Mouse (Mus musculus) heart, embryonic 14.5 days (tissue): Measurements from ENCODE around the gene Rpl35. TPM values are rescaled to one million over a fixed set of nuclear protein-coding genes. Genes with fewer than 3 reads are reported as not detected.

ENCODE experiments used
- ATAC-seq: fragments of 200-750 bp; cut with Nextera tagmentation; 2 replicates; pipeline ENCODE4 v1.8.0; 2017; ENCODE audit warnings: low read depth, moderate TSS enrichment; ENCODE audit not compliant: insufficient number of reproducible peaks, insufficient read depth, low FRiP score
- H3K27ac ChIP-seq, 2 experiments: fragments of 200-500 bp in 1 of 2; fragments of 300-500 bp in 1 of 2; sonication (generic) in 1 of 2; replicated peaks in 1 of 2; 2 replicates each; pipeline ENCODE4 v1.5.1; 2012 to 2014; ENCODE audit warnings: low read depth in 2 of 2, low read length in 2 of 2, control low read depth in 1 of 2, mild to moderate bottlenecking in 1 of 2, mixed read lengths in 1 of 2; ENCODE audit not compliant: control insufficient read depth in 1 of 2, insufficient read depth in 1 of 2
- H3K27me3 ChIP-seq: fragments of 300-500 bp; sonication (generic); 2 replicates; pipeline ENCODE4 v1.6.1; 2014; ENCODE audit warnings: mild to moderate bottlenecking, low read length, control low read depth; ENCODE audit not compliant: control insufficient read depth, insufficient read depth
- H3K36me3 ChIP-seq: fragments of 300-500 bp; sonication (generic); 2 replicates; pipeline ENCODE4 v1.6.1; 2014; ENCODE audit warnings: mild to moderate bottlenecking, control low read depth, low read length, mixed read lengths; ENCODE audit not compliant: control insufficient read depth, insufficient read depth
- H3K4me1 ChIP-seq, 2 experiments: fragments of 200-500 bp in 1 of 2; fragments of 300-500 bp in 1 of 2; sonication (generic) in 1 of 2; 2 replicates each; pipeline ENCODE4 v1.6.1; 2012 to 2014; ENCODE audit warnings: low read length in 2 of 2, control low read depth in 1 of 2, mixed read lengths in 1 of 2; ENCODE audit not compliant: control insufficient read depth in 2 of 2, insufficient read depth in 2 of 2
- H3K4me2 ChIP-seq: fragments of 300-500 bp; sonication (generic); 2 replicates; pipeline ENCODE4 v1.6.1; 2014; ENCODE audit warnings: mild to moderate bottlenecking, low read length
- H3K4me3 ChIP-seq, 2 experiments: fragments of 200-500 bp in 1 of 2; fragments of 300-500 bp in 1 of 2; sonication (generic) in 1 of 2; 2 replicates each; pipeline ENCODE4 v1.5.1; 2012 to 2014; ENCODE audit warnings: low read length in 2 of 2, mild to moderate bottlenecking in 2 of 2, control low read depth in 1 of 2, low read depth in 1 of 2, moderate library complexity in 1 of 2; ENCODE audit not compliant: control insufficient read depth in 1 of 2, insufficient read depth in 1 of 2
- H3K9ac ChIP-seq: fragments of 300-500 bp; sonication (generic); 2 replicates; pipeline ENCODE4 v1.6.1; 2014; ENCODE audit warnings: mild to moderate bottlenecking, low read length
- H3K9me3 ChIP-seq: fragments of 300-500 bp; sonication (generic); 2 replicates; pipeline ENCODE4 v1.6.1; 2016; ENCODE audit warnings: low read length, control low read depth; ENCODE audit not compliant: control insufficient read depth
- WGBS: fragments of 180-500 bp; shearing (Covaris S2); extraction: QIAGEN DNeasy Blood & Tissue Kit; methylation state at CpG from one replicate; pipeline ENCODE4 v1.1.7; 2014; 5-methylcytosine and 5-hydroxymethylcytosine counted together
- polyA plus RNA-seq: library from polyadenylated mRNA; unstranded; fragments of >200 nt; fragmentation: Nextera tagmentation; extraction: Ambion mirVana; gene quantifications from 2 replicates; pipeline ENCODE4 v1.2.1, GENCODE M21; 2014

The Rpl35 gene
- polyA plus RNA-seq, 1 experiment from 2014 or later: 670 TPM

DNA sequence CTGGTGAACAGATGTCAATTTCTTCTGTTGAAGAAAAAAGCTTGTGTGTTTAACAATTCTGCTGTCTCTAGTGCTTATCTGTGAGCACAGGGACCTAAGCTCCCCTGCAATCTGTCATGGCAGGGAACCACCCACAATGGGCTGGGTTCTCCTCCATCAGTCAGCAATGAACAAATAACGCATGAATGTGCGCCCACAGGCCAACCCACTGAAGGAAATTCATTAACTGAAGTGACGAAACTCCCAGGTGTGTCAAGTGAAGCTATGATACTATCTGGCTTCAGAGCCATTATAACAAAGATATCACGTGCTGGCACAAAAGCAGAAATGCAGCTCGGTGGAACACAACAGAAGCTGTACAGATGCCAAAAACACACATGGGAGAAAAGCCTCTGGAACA, 35.4 kb downstream of the Rpl35 start:
- H3K36me3 ChIP-seq: no peaks in the 10 kb centered on the region
- H3K4me2 ChIP-seq: no peak overlapping the region
- no peak overlapping the region for H3K9ac ChIP-seq
- no peak overlapping the region for H3K4me3 ChIP-seq
- H3K9me3 ChIP-seq: no peaks in the 10 kb centered on the region
- no peak overlapping the region for H3K27ac ChIP-seq
- ATAC-seq: no peak
- no peaks in the 10 kb centered on the region for H3K4me1 ChIP-seq
- WGBS: 82% methylated on average over 5 of the region's 5 CpGs
- no peaks in the 10 kb centered on the region; the same call in 1 of the 2 replicates for H3K27me3 ChIP-seq

- H3K4me3 ChIP-seq: no peak overlapping the region
- H3K4me2 ChIP-seq: no peak overlapping the region
- WGBS: 96% methylated on average over 2 of the region's 2 CpGs
- H3K36me3 ChIP-seq: no peaks in the 10 kb centered on the region
- no peak overlapping the region for H3K27ac ChIP-seq
- H3K4me1 ChIP-seq: no peaks in the 10 kb centered on the region
- H3K27me3 ChIP-seq: no peaks in the 10 kb centered on the region
- no peaks in the 10 kb centered on the region for H3K9me3 ChIP-seq
- no peak for ATAC-seq
- H3K9ac ChIP-seq: no peak overlapping the region
Observed at GRCm38 (mm10) chr2:38969650-38970049, 35.8 kb downstream of the Rpl35 start.

DNA sequence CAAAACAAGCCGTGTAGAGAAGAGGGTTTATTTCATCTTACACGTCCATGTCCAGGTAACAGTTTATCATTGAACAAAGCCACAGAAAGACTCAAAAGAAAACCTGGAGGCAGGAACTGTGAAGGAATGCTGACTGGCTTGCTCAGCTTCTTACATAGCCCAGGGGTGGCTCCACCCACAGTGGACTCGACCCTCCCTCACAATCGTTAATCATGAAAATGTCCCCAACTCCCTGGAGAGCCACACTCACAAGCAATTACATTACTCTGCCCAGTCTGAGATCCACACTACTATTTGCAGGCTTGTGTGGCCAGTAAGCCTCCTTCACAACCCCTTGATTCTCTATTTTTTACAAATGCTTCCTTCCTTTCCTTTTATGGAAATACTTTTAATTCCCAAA, 41.2 kb downstream of the Rpl35 start:
- no peak for ATAC-seq
- H3K9ac ChIP-seq: no peak overlapping the region
- no peak overlapping the region for H3K27ac ChIP-seq
- 37% methylated on average over 4 of the region's 4 CpGs for WGBS
- no peak overlapping the region for H3K4me2 ChIP-seq
- H3K9me3 ChIP-seq: no peaks in the 10 kb centered on the region
- H3K4me3 ChIP-seq: no peak overlapping the region
- H3K36me3 ChIP-seq: no peaks in the 10 kb centered on the region
- no peaks in the 10 kb centered on the region for H3K4me1 ChIP-seq
- H3K27me3 ChIP-seq: no peaks in the 10 kb centered on the region

DNA sequence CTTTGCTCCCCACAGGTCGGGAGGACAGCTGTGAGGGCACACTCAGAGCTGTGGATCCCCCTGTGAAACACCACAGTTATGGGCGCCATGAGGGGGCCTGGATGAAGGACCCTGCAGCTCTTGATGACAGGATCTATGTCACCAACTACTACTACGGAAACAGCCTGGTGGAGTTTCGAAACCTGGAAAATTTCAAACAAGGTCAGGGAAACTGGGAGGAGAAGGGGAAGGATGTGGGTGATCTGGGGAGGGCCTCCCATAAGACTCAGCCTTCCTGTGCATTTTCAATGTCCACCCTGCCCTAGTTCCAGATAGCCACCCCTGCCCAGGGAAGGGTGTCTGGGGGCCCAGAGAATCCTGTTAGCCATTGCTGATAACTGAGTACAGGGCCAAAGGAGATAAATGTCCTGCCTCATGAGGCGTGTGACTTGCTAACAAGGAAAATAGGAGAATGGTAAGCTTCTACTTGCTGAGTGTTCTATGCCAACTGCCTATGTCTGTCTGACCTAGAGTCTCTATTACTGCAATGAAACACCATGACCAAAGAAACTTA, 47.7 kb downstream of the Rpl35 start:
- Histone ChIP-seq H3K4me3 (no peak overlapping the region), H3K9me3 (no peaks in the 10 kb centered on the region), H3K4me1 (peaks cover 0 to 3% of the 10 kb centered on the region in 2 experiments; a peak in 1 of 4 replicates), H3K36me3 (no peaks in the 10 kb centered on the region), H3K9ac (no peak overlapping the region), H3K27ac (no peak overlapping the region), H3K27me3 (no peaks in the 10 kb centered on the region), H3K4me2 (no peak overlapping the region)
- no peak for ATAC-seq
- WGBS: 64% methylated on average over 5 of the region's 5 CpGs

DNA sequence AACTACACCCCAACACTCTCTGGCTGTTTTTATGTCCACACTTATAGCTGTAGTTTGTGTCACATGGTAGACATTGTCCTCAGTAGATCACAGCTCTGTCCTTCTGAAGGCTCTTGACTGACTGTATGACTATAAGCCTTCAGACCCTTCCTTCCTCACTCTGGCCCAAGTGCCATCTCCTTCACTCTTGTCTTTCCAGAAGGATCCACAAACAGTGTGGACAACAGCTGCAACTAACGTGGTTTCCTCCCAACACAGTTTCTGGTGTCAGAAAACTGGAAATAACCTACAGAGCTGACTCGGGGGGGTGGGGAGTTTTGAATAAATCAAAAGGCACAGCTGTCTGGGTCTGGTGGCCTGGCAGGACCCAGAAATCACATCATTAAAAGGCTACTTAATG, 49.4 kb downstream of the Rpl35 start:
- H3K4me2 ChIP-seq: no peak overlapping the region
- WGBS: 76% methylated on average over 2 of the region's 2 CpGs
- H3K27ac ChIP-seq: no peak overlapping the region
- no peak overlapping the region for H3K4me3 ChIP-seq
- no peak for ATAC-seq
- no peaks in the 10 kb centered on the region for H3K9me3 ChIP-seq
- H3K4me1 ChIP-seq: peaks cover 2 to 4% of the 10 kb centered on the region in 2 experiments
- no peaks in the 10 kb centered on the region for H3K27me3 ChIP-seq
- H3K9ac ChIP-seq: no peak overlapping the region
- no peaks in the 10 kb centered on the region for H3K36me3 ChIP-seq

DNA sequence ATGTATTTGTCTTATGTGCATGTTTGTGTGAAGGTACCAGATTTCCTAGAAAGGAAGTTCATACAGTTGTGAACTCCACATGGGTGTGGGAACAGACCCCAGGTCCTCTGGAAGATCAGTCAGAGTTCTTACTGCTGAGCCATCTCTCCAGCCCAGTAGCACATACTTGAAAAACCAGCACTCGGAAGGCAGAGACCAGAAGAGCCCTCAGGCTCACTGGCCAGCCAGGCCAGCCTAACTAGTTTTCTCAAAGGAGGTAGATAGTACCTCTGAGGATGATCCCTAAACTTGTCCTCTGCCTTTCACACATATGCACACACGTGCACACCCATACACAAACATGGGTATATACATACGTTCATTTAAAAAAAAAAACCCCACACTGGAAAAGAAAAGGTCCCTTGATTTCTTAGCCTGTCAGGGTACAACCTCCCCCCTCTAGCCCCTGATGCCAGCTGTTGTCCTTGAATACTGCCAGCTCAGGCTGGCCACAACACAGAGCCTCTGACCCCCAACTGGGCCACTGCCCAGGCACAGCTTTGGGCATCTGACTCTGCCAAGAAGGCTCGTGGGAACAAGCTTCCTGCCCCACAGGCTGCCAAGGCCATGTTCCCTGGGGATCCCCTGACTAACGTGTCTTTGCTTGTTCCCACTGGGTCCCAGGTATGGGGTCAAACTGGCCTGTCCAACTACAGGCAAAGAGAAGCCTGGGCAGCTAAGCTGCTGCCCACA, 52.1 kb downstream of the Rpl35 start:
- no peak overlapping the region for H3K4me2 ChIP-seq
- H3K27ac ChIP-seq: no peak overlapping the region
- H3K9ac ChIP-seq: no peak overlapping the region
- no peaks in the 10 kb centered on the region for H3K27me3 ChIP-seq
- H3K4me1 ChIP-seq: peaks cover 15% of the 10 kb centered on the region in 2 experiments
- WGBS: 60% methylated on average over 5 of the region's 5 CpGs
- no peaks in the 10 kb centered on the region for H3K36me3 ChIP-seq
- ATAC-seq: no peak
- no peak overlapping the region for H3K4me3 ChIP-seq
- no peaks in the 10 kb centered on the region for H3K9me3 ChIP-seq
